Mouse (Mus musculus): ENCODE measurements around the gene Bcl2l11. TPM values are rescaled to one million over a fixed set of nuclear protein-coding genes. Genes with fewer than 3 reads are reported as not detected.

Gene Bcl2l11
- polyA plus RNA-seq, 1 experiment = 7.8 TPM

DNA sequence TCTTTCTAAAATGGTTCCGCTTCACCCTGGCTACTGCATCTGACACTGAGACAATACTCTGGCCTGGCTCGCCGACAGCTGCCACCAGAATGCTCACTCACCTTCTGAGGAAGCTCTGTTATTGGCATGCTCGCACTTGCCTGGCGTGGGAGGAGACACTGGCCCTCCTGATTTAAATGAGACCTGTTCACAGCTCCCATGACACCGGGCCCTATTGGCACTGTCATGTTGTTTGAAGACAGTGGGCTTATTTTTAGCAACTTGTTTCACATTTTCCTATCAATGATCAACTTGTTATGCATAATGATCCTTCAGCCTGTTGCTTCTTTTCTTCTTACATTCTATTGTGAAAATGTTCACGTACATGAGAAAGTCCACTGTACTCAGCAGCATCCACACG lies 37.3 kb downstream of the Bcl2l11 start:
- H3K4me1 ChIP-seq (ENCODE audit: control insufficient read depth, insufficient read depth, low read length) = peaks cover 4% of the 10 kb centered on the region; the same call in 1 of the 2 replicates
- no peak overlapping the region for H3K27ac ChIP-seq (ENCODE audit: insufficient read depth, low read depth, low read length)
- DNase-seq = no peak
- no peaks in the 10 kb centered on the region for H3K36me3 ChIP-seq (ENCODE audit: control insufficient read depth, insufficient read depth, low read length)
- TF ChIP-seq POLR2A (IDR thresholded peaks at IDR 0.05; ENCODE audit: low read depth, low read length) (no peak), CTCF (conservative IDR thresholded peaks at IDR 0.05; ENCODE audit: insufficient read depth, insufficient read length, low read depth, low read length) (no peak)
- no peak overlapping the region for H3K4me3 ChIP-seq (ENCODE audit: insufficient read depth, low read depth, low read length)
- WGBS = 70% methylated on average over 8 of the region's 8 CpGs
- H3K27me3 ChIP-seq (replicated peaks; ENCODE audit: control insufficient read depth, insufficient read depth, low read length) = no peaks in the 10 kb centered on the region

DNA sequence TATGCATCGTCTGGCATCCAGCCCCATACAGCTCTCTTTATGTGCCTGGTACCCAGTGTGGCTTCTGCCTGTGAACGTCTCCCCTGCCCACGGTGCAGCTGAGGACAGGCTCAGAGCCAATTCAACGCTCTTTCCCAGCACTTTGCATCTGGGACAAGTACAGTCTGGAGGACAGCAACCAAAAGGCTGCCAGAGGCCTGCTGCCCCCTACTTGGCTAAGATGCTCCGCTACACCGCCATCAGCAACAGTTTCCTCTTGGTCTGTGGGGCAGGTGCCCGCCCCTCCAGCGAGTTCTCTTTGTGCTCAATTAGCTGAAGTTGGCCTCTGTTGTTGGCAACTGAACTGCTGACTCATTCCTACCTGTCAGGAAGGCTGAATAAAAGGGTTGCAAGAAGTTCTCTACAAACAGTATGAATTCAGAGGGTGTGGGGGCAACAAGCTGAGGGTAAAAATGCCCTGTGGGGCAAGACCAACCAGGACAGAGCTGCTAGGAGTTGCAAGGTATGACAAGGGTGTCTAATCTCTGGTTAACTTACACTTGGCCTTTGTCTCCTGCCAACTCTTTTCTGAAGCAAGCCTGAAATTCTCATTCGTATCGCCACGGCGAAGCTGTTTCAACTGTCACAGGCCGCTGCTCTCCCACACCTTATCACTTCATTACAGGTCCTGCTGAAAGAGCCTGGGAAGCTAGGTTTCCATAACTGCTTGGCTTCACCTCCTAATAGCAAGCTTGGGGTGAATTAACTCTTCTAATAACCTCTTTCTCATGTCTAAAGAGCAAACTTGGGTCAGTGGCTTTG lies 41.0 kb downstream of the Bcl2l11 start:
- Histone ChIP-seq H3K27ac (ENCODE audit: insufficient read depth, low read depth, low read length) (no peak overlapping the region), H3K4me3 (ENCODE audit: insufficient read depth, low read depth, low read length) (no peak overlapping the region), H3K36me3 (ENCODE audit: control insufficient read depth, insufficient read depth, low read length) (no peaks in the 10 kb centered on the region), H3K27me3 (replicated peaks; ENCODE audit: control insufficient read depth, insufficient read depth, low read length) (no peaks in the 10 kb centered on the region), H3K4me1 (ENCODE audit: control insufficient read depth, insufficient read depth, low read length) (peaks cover 4% of the 10 kb centered on the region; the same call in 1 of the 2 replicates)
- WGBS = 38% methylated on average over 13 of the region's 13 CpGs
- TF ChIP-seq CTCF (conservative IDR thresholded peaks at IDR 0.05; ENCODE audit: insufficient read depth, insufficient read length, low read depth, low read length) = no peak
- peak; percentile 75 for DNase-seq

DNA sequence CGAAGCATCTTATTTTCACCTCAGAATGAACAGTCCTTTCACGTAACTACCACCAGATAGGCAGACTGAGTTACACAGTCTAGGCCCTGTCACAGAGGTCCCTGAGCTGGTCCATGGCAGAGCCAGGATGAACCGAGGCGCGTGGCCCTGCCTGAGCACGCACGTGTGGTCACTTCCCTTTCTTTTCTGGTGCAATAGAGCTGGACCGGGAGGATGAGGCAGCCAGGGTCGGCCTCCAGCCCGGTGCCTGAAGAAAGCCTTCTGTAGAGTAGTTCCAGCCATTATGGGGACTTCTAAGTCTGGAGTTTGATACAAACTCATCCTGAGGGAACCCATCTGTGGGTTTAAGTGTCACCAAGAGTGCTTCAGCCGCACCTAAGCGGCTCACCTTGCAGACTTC lies 42.1 kb downstream of the Bcl2l11 start:
- H3K4me3 ChIP-seq (ENCODE audit: insufficient read depth, low read depth, low read length) = no peak overlapping the region
- no peak for DNase-seq
- H3K27me3 ChIP-seq (replicated peaks; ENCODE audit: control insufficient read depth, insufficient read depth, low read length) = no peaks in the 10 kb centered on the region
- H3K36me3 ChIP-seq (ENCODE audit: control insufficient read depth, insufficient read depth, low read length) = no peaks in the 10 kb centered on the region
- H3K4me1 ChIP-seq (ENCODE audit: control insufficient read depth, insufficient read depth, low read length) = peaks cover 4% of the 10 kb centered on the region; the same call in 1 of the 2 replicates
- TF ChIP-seq POLR2A (IDR thresholded peaks at IDR 0.05; ENCODE audit: low read depth, low read length) (no peak), CTCF (conservative IDR thresholded peaks at IDR 0.05; ENCODE audit: insufficient read depth, insufficient read length, low read depth, low read length) (no peak)
- WGBS = 95% methylated on average over 12 of the region's 12 CpGs
- H3K27ac ChIP-seq (ENCODE audit: insufficient read depth, low read depth, low read length) = no peak overlapping the region

DNA sequence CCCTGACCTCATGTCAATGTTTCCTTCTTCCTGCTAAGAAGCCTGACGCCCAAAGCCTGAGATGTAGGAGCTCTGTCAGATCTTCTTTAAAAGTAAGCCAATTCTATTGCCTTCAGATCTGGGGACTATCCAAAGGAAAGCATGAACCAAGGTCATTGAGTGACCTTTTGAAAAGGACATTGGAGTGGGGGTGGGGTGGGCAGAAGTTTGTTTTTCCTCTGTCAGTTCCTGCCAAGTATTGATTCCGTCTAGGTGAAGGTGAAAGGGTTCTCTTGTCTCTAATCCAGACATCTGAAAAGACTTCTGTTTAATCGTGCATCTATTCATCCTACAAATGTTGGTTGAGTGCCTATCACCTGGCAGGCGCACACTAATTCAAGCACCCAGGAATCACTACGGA lies 43.6 kb downstream of the Bcl2l11 start:
- TF ChIP-seq POLR2A (IDR thresholded peaks at IDR 0.05; ENCODE audit: low read depth, low read length) = no peak
- TF ChIP-seq CTCF (conservative IDR thresholded peaks at IDR 0.05; ENCODE audit: insufficient read depth, insufficient read length, low read depth, low read length) = no peak
- Histone ChIP-seq H3K27ac (ENCODE audit: insufficient read depth, low read depth, low read length) (no peak overlapping the region), H3K4me1 (ENCODE audit: control insufficient read depth, insufficient read depth, low read length) (peaks cover 4% of the 10 kb centered on the region; the same call in 1 of the 2 replicates), H3K4me3 (ENCODE audit: insufficient read depth, low read depth, low read length) (no peak overlapping the region), H3K36me3 (ENCODE audit: control insufficient read depth, insufficient read depth, low read length) (no peaks in the 10 kb centered on the region), H3K27me3 (replicated peaks; ENCODE audit: control insufficient read depth, insufficient read depth, low read length) (no peaks in the 10 kb centered on the region)
- 92% methylated on average over 5 of the region's 5 CpGs for WGBS
- DNase-seq = no peak

GRCm38 (mm10) chr2:128169972-128170371 lies 44.1 kb downstream of the Bcl2l11 start:
- Histone ChIP-seq H3K4me1 (ENCODE audit: control insufficient read depth, insufficient read depth, low read length) (peaks cover 4% of the 10 kb centered on the region; the same call in 1 of the 2 replicates), H3K27ac (ENCODE audit: insufficient read depth, low read depth, low read length) (no peak overlapping the region), H3K4me3 (ENCODE audit: insufficient read depth, low read depth, low read length) (no peak overlapping the region), H3K36me3 (ENCODE audit: control insufficient read depth, insufficient read depth, low read length) (no peaks in the 10 kb centered on the region), H3K27me3 (replicated peaks; ENCODE audit: control insufficient read depth, insufficient read depth, low read length) (no peaks in the 10 kb centered on the region)
- no peak for TF ChIP-seq CTCF (conservative IDR thresholded peaks at IDR 0.05; ENCODE audit: insufficient read depth, insufficient read length, low read depth, low read length)
- TF ChIP-seq POLR2A (IDR thresholded peaks at IDR 0.05; ENCODE audit: low read depth, low read length) = no peak
- WGBS = 82% methylated on average over 11 of the region's 11 CpGs
- no peak for DNase-seq

DNA sequence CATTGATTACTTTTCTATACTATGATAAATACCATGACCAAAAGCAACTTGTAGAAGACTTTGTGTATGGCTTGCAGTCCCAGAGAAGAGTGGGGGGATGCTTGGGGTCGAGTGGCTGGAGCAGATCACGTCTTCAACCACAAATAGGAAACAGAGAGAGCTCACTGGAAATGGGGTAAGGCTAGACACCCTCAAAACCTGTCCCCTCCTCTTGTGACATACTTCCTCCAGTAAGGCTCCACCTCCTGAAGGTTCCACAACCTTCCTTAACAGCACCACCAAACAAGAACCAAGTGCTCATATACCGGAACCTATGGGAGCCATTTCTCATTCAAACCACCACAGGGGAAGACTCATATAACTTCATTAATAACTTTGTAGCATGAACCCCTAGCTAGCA lies 44.8 kb downstream of the Bcl2l11 start:
- WGBS = 97% methylated on average over 3 of the region's 3 CpGs
- H3K27ac ChIP-seq (ENCODE audit: insufficient read depth, low read depth, low read length) = no peak overlapping the region

GRCm38 (mm10) chr2:128172266-128172665 lies 46.4 kb downstream of the Bcl2l11 start:
- DNase-seq = peak; percentile 8
- no peak overlapping the region for H3K27ac ChIP-seq (ENCODE audit: insufficient read depth, low read depth, low read length)
- no peak overlapping the region for H3K4me3 ChIP-seq (ENCODE audit: insufficient read depth, low read depth, low read length)
- 84% methylated on average over 5 of the region's 5 CpGs for WGBS
- TF ChIP-seq POLR2A (IDR thresholded peaks at IDR 0.05; ENCODE audit: low read depth, low read length) = no peak
- no peak for TF ChIP-seq CTCF (conservative IDR thresholded peaks at IDR 0.05; ENCODE audit: insufficient read depth, insufficient read length, low read depth, low read length)
- no peaks in the 10 kb centered on the region for H3K4me1 ChIP-seq (ENCODE audit: control insufficient read depth, insufficient read depth, low read length)
- H3K27me3 ChIP-seq (replicated peaks; ENCODE audit: control insufficient read depth, insufficient read depth, low read length) = no peaks in the 10 kb centered on the region
- H3K36me3 ChIP-seq (ENCODE audit: control insufficient read depth, insufficient read depth, low read length) = no peaks in the 10 kb centered on the region

More for the DNA sequence above, 44.8 kb downstream of the Bcl2l11 start:
- no peaks in the 10 kb centered on the region for H3K27me3 ChIP-seq (replicated peaks; ENCODE audit: control insufficient read depth, insufficient read depth, low read length)
- peaks cover 4% of the 10 kb centered on the region; the same call in 1 of the 2 replicates for H3K4me1 ChIP-seq (ENCODE audit: control insufficient read depth, insufficient read depth, low read length)
- no peak overlapping the region for H3K4me3 ChIP-seq (ENCODE audit: insufficient read depth, low read depth, low read length)
- TF ChIP-seq POLR2A (IDR thresholded peaks at IDR 0.05; ENCODE audit: low read depth, low read length) = no peak
- TF ChIP-seq CTCF (conservative IDR thresholded peaks at IDR 0.05; ENCODE audit: insufficient read depth, insufficient read length, low read depth, low read length) = no peak
- H3K36me3 ChIP-seq (ENCODE audit: control insufficient read depth, insufficient read depth, low read length) = no peaks in the 10 kb centered on the region
- DNase-seq = no peak

All from kidney, adult 2 months (tissue).